Mouse (Mus musculus) forebrain, postnatal 0 days (tissue): ENCODE results near the gene Dnah7c. TPM values are rescaled to one million over a fixed set of nuclear protein-coding genes. Genes with fewer than 3 reads are reported as not detected.

Experiments used
- ATAC-seq: fragments of 200-750 bp; cut with Nextera tagmentation; 2 replicates; pipeline ENCODE4 v1.8.0; 2017; ENCODE audit warnings: mild to moderate bottlenecking, moderate library complexity
- DNase-seq: peaks from one replicate; pipeline ENCODE4 v3.0.0-alpha.2; 2015
- H3K27ac ChIP-seq: fragments of 300-500 bp; sonication (generic); 2 replicates; pipeline ENCODE4 v1.5.1; 2014; ENCODE audit warnings: low read depth, mild to moderate bottlenecking, antibody characterized with exemption, low read length, moderate library complexity, mixed read lengths
- H3K27me3 ChIP-seq: fragments of 300-500 bp; sonication (generic); 2 replicates; pipeline ENCODE4 v1.6.1; 2014; ENCODE audit warnings: mild to moderate bottlenecking, low read length, mixed read lengths; ENCODE audit not compliant: insufficient read depth
- H3K36me3 ChIP-seq: fragments of 300-500 bp; sonication (generic); 2 replicates; pipeline ENCODE4 v1.6.1; 2014; ENCODE audit warnings: mild to moderate bottlenecking, moderate library complexity; ENCODE audit not compliant: insufficient read depth
- H3K4me1 ChIP-seq: fragments of 300-500 bp; sonication (generic); 2 replicates; pipeline ENCODE4 v1.6.1; 2014; ENCODE audit warnings: antibody characterized with exemption; ENCODE audit not compliant: insufficient read depth
- H3K4me2 ChIP-seq: fragments of 300-500 bp; sonication (generic); 2 replicates; pipeline ENCODE4 v1.6.1; 2014; ENCODE audit warnings: low read depth, mild to moderate bottlenecking, moderate library complexity
- H3K4me3 ChIP-seq: fragments of 300-500 bp; sonication (generic); 2 replicates; pipeline ENCODE4 v1.5.1; 2014; ENCODE audit warnings: low read depth, low read length, mixed read lengths
- H3K9ac ChIP-seq: fragments of 300-500 bp; sonication (generic); 2 replicates; pipeline ENCODE4 v1.6.1; 2014; ENCODE audit warnings: mild to moderate bottlenecking
- H3K9me3 ChIP-seq: fragments of 300-500 bp; sonication (generic); 2 replicates; pipeline ENCODE4 v1.6.1; 2016; ENCODE audit warnings: low read length
- CTCF ChIP-seq: sonication (generic); IDR thresholded peaks from 2 replicates; pipeline ENCODE4 v1.5.1; 2016; ENCODE audit warnings: antibody characterized with exemption, control low read depth, low read depth
- WGBS: fragments of 180-500 bp; shearing (Covaris S2); extraction: QIAGEN DNeasy Blood & Tissue Kit; methylation state at CpG from one replicate; pipeline ENCODE4 v1.1.7; 2014; 5-methylcytosine and 5-hydroxymethylcytosine counted together
- polyA plus RNA-seq: library from polyadenylated mRNA; unstranded; fragments of >200 nt; fragmentation: Nextera tagmentation; extraction: Ambion mirVana; gene quantifications from 2 replicates; pipeline ENCODE4 v1.2.1, GENCODE M21; 2015
- total RNA-seq: library from RNA; depleted of rRNA; stranded (reverse); fragments of >200 nt; gene quantifications from 2 replicates; pipeline ENCODE4 v1.2.3, GENCODE M21; 2014

Dnah7c gene
- total and polyA plus RNA-seq, 2 experiments from 2014 or later = 0.16 to 0.71 TPM

DNA sequence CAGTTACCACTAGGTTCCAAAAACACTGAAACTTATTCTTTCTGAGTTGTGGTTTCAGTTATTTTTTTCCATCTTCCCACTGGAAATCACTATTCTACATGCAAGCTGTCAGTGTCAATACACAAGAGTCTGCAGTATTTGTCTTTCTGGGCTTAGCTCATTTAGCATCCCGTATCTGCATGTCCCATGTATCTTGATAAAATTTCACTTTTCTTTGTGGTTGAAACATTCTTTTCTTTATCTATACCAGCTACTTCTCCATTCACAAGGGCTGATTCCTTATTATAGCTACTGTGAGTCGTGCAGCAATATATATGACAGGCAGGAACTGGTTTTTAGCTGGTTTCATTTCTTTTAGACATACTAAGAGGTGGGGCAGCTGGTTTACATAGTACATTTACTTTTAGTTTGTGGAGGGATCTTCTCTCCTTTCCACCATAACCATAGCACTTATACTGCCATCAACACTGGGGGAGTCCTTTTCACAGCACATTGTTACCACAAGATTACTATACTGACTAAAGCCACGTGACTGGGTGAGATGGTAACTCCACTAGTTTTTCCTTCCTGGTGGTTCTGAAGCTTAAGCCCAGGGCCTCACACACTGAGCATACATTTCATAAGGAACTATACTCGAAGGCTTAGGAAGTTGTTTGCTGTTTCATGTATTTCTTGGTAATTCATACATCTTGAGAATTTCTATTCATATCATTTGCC, 397.0 kb downstream of the Dnah7c start:
- Histone ChIP-seq H3K27me3 (no peaks in the 10 kb centered on the region), H3K36me3 (peaks cover 40% of the 10 kb centered on the region), H3K4me1 (no peaks in the 10 kb centered on the region), H3K4me2 (no peak overlapping the region), H3K9me3 (no peaks in the 10 kb centered on the region), H3K9ac (no peak overlapping the region), H3K27ac (no peak overlapping the region), H3K4me3 (no peak overlapping the region)
- ATAC-seq = no peak
- 94% methylated on average over 4 of the region's 4 CpGs for WGBS
- no peak for TF ChIP-seq CTCF
- DNase-seq = no peak

GRCm38 (mm10) chr1:46830066-46830843, 404.9 kb downstream of the Dnah7c start:
- Histone ChIP-seq H3K4me1 (no peaks in the 10 kb centered on the region), H3K27me3 (no peaks in the 10 kb centered on the region), H3K4me2 (no peak overlapping the region), H3K4me3 (no peak overlapping the region), H3K27ac (no peak overlapping the region), H3K9ac (no peak overlapping the region), H3K36me3 (peaks cover 8% of the 10 kb centered on the region), H3K9me3 (no peaks in the 10 kb centered on the region)
- TF ChIP-seq CTCF = no peak
- ATAC-seq (peak; percentile 54), DNase-seq (peak; percentile 22)
- WGBS = 10% methylated on average over 2 of the region's 2 CpGs

DNA sequence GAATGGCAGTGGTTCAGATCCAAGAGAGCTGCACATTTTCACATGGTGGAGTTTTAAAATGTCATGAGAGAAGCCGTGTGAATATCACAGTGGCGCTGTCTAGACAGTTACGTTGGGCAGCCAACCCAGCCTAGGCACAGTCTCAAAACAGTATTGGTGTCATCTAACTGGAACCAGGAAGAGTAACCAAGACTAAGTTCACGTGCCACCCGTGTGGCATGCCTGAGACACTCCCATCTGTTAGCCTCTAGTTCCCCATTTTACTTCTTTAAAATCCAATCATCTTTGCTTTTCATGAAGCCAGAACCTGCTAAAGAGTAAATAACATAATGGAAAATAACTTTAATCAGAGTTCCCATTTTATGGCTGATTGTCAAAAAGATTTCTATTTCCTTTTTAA, 406.5 kb downstream of the Dnah7c start:
- ATAC-seq (no peak), DNase-seq (no peak)
- no peak overlapping the region for H3K4me3 ChIP-seq
- no peak overlapping the region for H3K4me2 ChIP-seq
- H3K9ac ChIP-seq = no peak overlapping the region
- no peaks in the 10 kb centered on the region for H3K27me3 ChIP-seq
- peaks cover 8% of the 10 kb centered on the region for H3K36me3 ChIP-seq
- H3K9me3 ChIP-seq = no peaks in the 10 kb centered on the region
- TF ChIP-seq CTCF = no peak
- 90% methylated on average over 5 of the region's 5 CpGs for WGBS
- H3K4me1 ChIP-seq = no peaks in the 10 kb centered on the region
- H3K27ac ChIP-seq = no peak overlapping the region

- Histone ChIP-seq H3K4me2 (no peak overlapping the region), H3K4me1 (no peaks in the 10 kb centered on the region), H3K9me3 (no peaks in the 10 kb centered on the region), H3K4me3 (no peak overlapping the region), H3K9ac (no peak overlapping the region), H3K36me3 (no peaks in the 10 kb centered on the region), H3K27ac (no peak overlapping the region), H3K27me3 (no peaks in the 10 kb centered on the region)
- no peak for ATAC-seq
- TF ChIP-seq CTCF = no peak
- no peak for DNase-seq
- 64% methylated on average over 4 of the region's 4 CpGs for WGBS
These were observed 418.0 kb downstream of the Dnah7c start for GRCm38 (mm10) chr1:46843406-46843805.

- no peaks in the 10 kb centered on the region for H3K36me3 ChIP-seq
- H3K4me2 ChIP-seq = no peak overlapping the region
- TF ChIP-seq CTCF = no peak
- no peak for DNase-seq
- no peaks in the 10 kb centered on the region for H3K4me1 ChIP-seq
- no peaks in the 10 kb centered on the region for H3K27me3 ChIP-seq
- H3K9ac ChIP-seq = no peak overlapping the region
- no peak for ATAC-seq
- WGBS = 72% methylated on average over 2 of the region's 2 CpGs
- no peak overlapping the region for H3K27ac ChIP-seq
- no peak overlapping the region for H3K4me3 ChIP-seq
- H3K9me3 ChIP-seq = no peaks in the 10 kb centered on the region
These were observed 418.9 kb downstream of the Dnah7c start for GRCm38 (mm10) chr1:46844281-46844680.

- H3K4me1 ChIP-seq = peaks cover 4% of the 10 kb centered on the region; the same call in 1 of the 2 replicates
- no peak for DNase-seq
- no peaks in the 10 kb centered on the region for H3K36me3 ChIP-seq
- no peaks in the 10 kb centered on the region for H3K27me3 ChIP-seq
- no peak overlapping the region for H3K4me3 ChIP-seq
- ATAC-seq = no peak
- H3K27ac ChIP-seq = no peak overlapping the region
- WGBS = 23% methylated on average over 5 of the region's 5 CpGs
- peak; percentile 8; the same call in 1 of the 2 replicates for TF ChIP-seq CTCF
- no peak overlapping the region for H3K9ac ChIP-seq
- H3K9me3 ChIP-seq = no peaks in the 10 kb centered on the region
- H3K4me2 ChIP-seq = no peak overlapping the region
These were observed 419.8 kb downstream of the Dnah7c start for GRCm38 (mm10) chr1:46845221-46845620.

- no peak overlapping the region for H3K4me3 ChIP-seq
- H3K4me2 ChIP-seq = no peak overlapping the region
- no peak overlapping the region for H3K27ac ChIP-seq
- H3K9ac ChIP-seq = no peak overlapping the region
- H3K27me3 ChIP-seq = no peaks in the 10 kb centered on the region
- H3K36me3 ChIP-seq = no peaks in the 10 kb centered on the region
- H3K4me1 ChIP-seq = peaks cover 14% of the 10 kb centered on the region; the same call in 1 of the 2 replicates
- peak; percentile 83 for TF ChIP-seq CTCF
- H3K9me3 ChIP-seq = no peaks in the 10 kb centered on the region
- DNase-seq (peak; percentile 89), ATAC-seq (no peak)
- 45% methylated on average over 1 of the region's 1 CpGs for WGBS
These were observed 424.4 kb downstream of the Dnah7c start for GRCm38 (mm10) chr1:46849758-46850157.
